ENCODE assay signal across 8 mouse cellular contexts in the genomic region with DNA sequence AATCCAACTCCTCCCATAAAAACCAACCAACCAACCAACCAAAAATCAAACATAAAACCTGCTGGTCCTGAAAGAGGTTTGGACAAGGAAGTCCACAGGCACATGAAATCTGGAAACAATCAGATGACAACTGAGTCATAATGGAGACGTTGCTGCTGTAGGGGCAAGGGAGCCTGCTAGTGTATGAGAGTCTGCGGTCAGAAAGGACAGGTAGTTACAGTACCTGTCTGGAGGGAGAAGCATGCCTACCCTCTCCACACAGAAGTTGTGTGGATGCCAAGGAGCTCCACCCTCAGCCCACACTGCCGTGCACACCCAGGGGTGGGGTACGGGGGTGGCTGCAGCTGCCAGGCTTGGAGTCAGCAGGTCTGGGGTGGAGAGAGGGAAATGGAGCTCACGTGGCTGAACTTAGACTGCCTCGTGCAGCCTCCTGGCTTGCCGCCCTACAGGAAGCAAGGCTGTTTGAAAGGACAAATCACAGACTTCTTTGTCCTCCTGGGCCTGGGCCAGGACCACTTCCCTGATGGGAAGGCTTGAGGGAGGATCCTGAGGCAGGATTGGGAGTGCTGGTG. TPM values are rescaled to one million over a fixed set of nuclear protein-coding genes. Genes with fewer than 3 reads are reported as not detected.
A peak's percentile ranks its signal among the peaks of the same experiment; 100 is the strongest.
DNase-seq lines count a peak whose midpoint lies in the region; ATAC-seq and TF ChIP-seq lines count a peak whose summit lies in the region.

No protein-coding gene starts in this region.

- 0 out of 2 replicates have a peak, but pooled peaks cover 2% of the 10 kb centered on the region for H3K4me1 ChIP-seq in forebrain, postnatal 0 days (ENCODE audit: insufficient read depth)
- H3K4me1 ChIP-seq in forebrain, embryonic 16.5 days (replicated peaks; ENCODE audit: control insufficient read depth, insufficient read depth, low read length) = peaks cover 2% of the 10 kb centered on the region
- H3K4me1 ChIP-seq in limb, embryonic 10.5 days = peaks cover 9% of the 10 kb centered on the region

- H3K9ac ChIP-seq in forebrain, postnatal 0 days = no peak overlapping the region
- H3K9ac ChIP-seq in forebrain, embryonic 16.5 days (replicated peaks; ENCODE audit: low read depth, low read length) = no peak overlapping the region

- ATAC-seq in forebrain, postnatal 0 days = peak; percentile 59; the same call in 1 of the 2 replicates
- no peak for ATAC-seq in forebrain, embryonic 16.5 days
- ATAC-seq in monocyte, adult 5-6 weeks (replicated peaks; ENCODE audit: insufficient number of reproducible peaks, low FRiP score, low TSS enrichment, poor library complexity, severe bottlenecking) = peak; percentile 66

- TF ChIP-seq CTCF in forebrain, postnatal 0 days (IDR thresholded peaks at IDR 0.05; ENCODE audit: low read depth) = no peak

- WGBS in forebrain, postnatal 0 days = 55% methylated on average over 7 of the region's 7 CpGs
- WGBS in forebrain, embryonic 16.5 days = 42% methylated on average over 7 of the region's 7 CpGs
- 68% methylated on average over 7 of the region's 7 CpGs for WGBS in limb, embryonic 10.5 days

- H3K27me3 ChIP-seq in forebrain, postnatal 0 days (ENCODE audit: insufficient read depth, low read length) = no peaks in the 10 kb centered on the region
- H3K27me3 ChIP-seq in forebrain, embryonic 16.5 days (replicated peaks; ENCODE audit: control insufficient read depth, insufficient read depth, low read length) = no peaks in the 10 kb centered on the region
- H3K27me3 ChIP-seq in limb, embryonic 10.5 days (ENCODE audit: low read depth, poor library complexity, severe bottlenecking) = no peaks in the 10 kb centered on the region

- no peaks in the 10 kb centered on the region for H3K36me3 ChIP-seq in forebrain, postnatal 0 days (ENCODE audit: insufficient read depth)
- no peaks in the 10 kb centered on the region for H3K36me3 ChIP-seq in forebrain, embryonic 16.5 days (ENCODE audit: control insufficient read depth, insufficient read depth)
- H3K36me3 ChIP-seq in limb, embryonic 10.5 days = peaks cover 14% of the 10 kb centered on the region; the same call in 1 of the 2 replicates

- no peak overlapping the region for H3K4me3 ChIP-seq in forebrain, postnatal 0 days (ENCODE audit: low read depth, low read length)
- no peak overlapping the region for H3K4me3 ChIP-seq in forebrain, embryonic 16.5 days (replicated peaks; ENCODE audit: low read length)
- H3K4me3 ChIP-seq in limb, embryonic 10.5 days = no peak overlapping the region

- H3K4me2 ChIP-seq in forebrain, postnatal 0 days (ENCODE audit: low read depth) = no peak overlapping the region
- no peak overlapping the region for H3K4me2 ChIP-seq in forebrain, embryonic 16.5 days (ENCODE audit: low read length)

- H3K9me3 ChIP-seq in forebrain, postnatal 0 days (ENCODE audit: low read length) = no peaks in the 10 kb centered on the region
- no peaks in the 10 kb centered on the region for H3K9me3 ChIP-seq in forebrain, embryonic 16.5 days (ENCODE audit: control insufficient read depth, low read length)
- H3K9me3 ChIP-seq in limb, embryonic 10.5 days (replicated peaks) = no peaks in the 10 kb centered on the region

- peak; percentile 56 for DNase-seq in forebrain, postnatal 0 days
- peak; percentile 38 to 59 for DNase-seq in cerebellum, postnatal 25 days
- peak; percentile 100 for DNase-seq in heart, adult 11 months
- DNase-seq in kidney, adult 9 months = peak; percentile 99
- no peak for DNase-seq in limb, embryonic 10.5 days (ENCODE audit: low spot score)
- DNase-seq in testis, postnatal 10 days (ENCODE audit: low spot score) = peak; percentile 95

- H3K27ac ChIP-seq in forebrain, postnatal 0 days (ENCODE audit: low read depth, low read length) = no peak overlapping the region
- H3K27ac ChIP-seq in forebrain, embryonic 16.5 days (ENCODE audit: low read length) = no peak overlapping the region
- H3K27ac ChIP-seq in limb, embryonic 10.5 days = 0 out of 2 replicates have a peak overlapping the region, but pooled peaks have one; percentile 37

RNA-seq across cellular contexts. Expression of a gene that starts 2.4 kb away (rescaled TPM):
- total RNA-seq in forebrain, postnatal 0 days (2014; rRNA removed) = 37.4 and 40.7 TPM in 2 replicates
- 36.1 and 36.8 TPM in 2 replicates for polyA plus RNA-seq in forebrain, postnatal 0 days (2015; fragmentation: Nextera tagmentation; extraction: Ambion mirVana)
- polyA plus RNA-seq in forebrain, embryonic 16.5 days (2015; fragmentation: Nextera tagmentation; extraction: Ambion mirVana) = 37.8 and 40.5 TPM in 2 replicates
- 18.9 and 22.6 TPM in 2 replicates for polyA plus RNA-seq in limb, embryonic 10.5 days (2016; fragmentation: Nextera tagmentation; extraction: Ambion mirVana)
- total RNA-seq in monocyte, adult 5-6 weeks (2017) = 3.0 to 15.2 TPM (median 13.2 TPM) in 3 replicates

RNA-seq across cellular contexts. Expression of a gene that starts 17.4 kb away (rescaled TPM):
- total RNA-seq in forebrain, postnatal 0 days (2014; rRNA removed) = 19.6 and 26.2 TPM in 2 replicates
- polyA plus RNA-seq in forebrain, postnatal 0 days (2015; fragmentation: Nextera tagmentation; extraction: Ambion mirVana) = 7.7 and 9.7 TPM in 2 replicates
- 11.3 and 12.6 TPM in 2 replicates for polyA plus RNA-seq in forebrain, embryonic 16.5 days (2015; fragmentation: Nextera tagmentation; extraction: Ambion mirVana)
- 1.7 and 3.4 TPM in 2 replicates for polyA plus RNA-seq in limb, embryonic 10.5 days (2016; fragmentation: Nextera tagmentation; extraction: Ambion mirVana)
- total RNA-seq in monocyte, adult 5-6 weeks (2017) = 0.38 to 1.6 TPM in 2 of 3 replicates, not detected in the other

RNA-seq across cellular contexts. Expression of a gene that starts 17.7 kb away (rescaled TPM):
- 10.6 and 11.7 TPM in 2 replicates for total RNA-seq in forebrain, postnatal 0 days (2014; rRNA removed)
- polyA plus RNA-seq in forebrain, postnatal 0 days (2015; fragmentation: Nextera tagmentation; extraction: Ambion mirVana) = 12.4 and 15.2 TPM in 2 replicates
- 33.6 and 35.9 TPM in 2 replicates for polyA plus RNA-seq in forebrain, embryonic 16.5 days (2015; fragmentation: Nextera tagmentation; extraction: Ambion mirVana)
- polyA plus RNA-seq in limb, embryonic 10.5 days (2016; fragmentation: Nextera tagmentation; extraction: Ambion mirVana) = 40.8 and 47.4 TPM in 2 replicates
- total RNA-seq in monocyte, adult 5-6 weeks (2017) = 7.7 to 39.4 TPM (median 11.3 TPM) in 3 replicates

RNA-seq across cellular contexts. Expression of a gene that starts 24.6 kb away (rescaled TPM):
- total RNA-seq in forebrain, postnatal 0 days (2014; rRNA removed) = 113 and 120 TPM in 2 replicates
- polyA plus RNA-seq in forebrain, postnatal 0 days (2015; fragmentation: Nextera tagmentation; extraction: Ambion mirVana) = 13.0 and 17.9 TPM in 2 replicates
- polyA plus RNA-seq in forebrain, embryonic 16.5 days (2015; fragmentation: Nextera tagmentation; extraction: Ambion mirVana) = 16.0 and 16.9 TPM in 2 replicates
- polyA plus RNA-seq in limb, embryonic 10.5 days (2016; fragmentation: Nextera tagmentation; extraction: Ambion mirVana) = 7.7 and 8.9 TPM in 2 replicates
- total RNA-seq in monocyte, adult 5-6 weeks (2017) = 12.5 to 17.0 TPM (median 14.0 TPM) in 3 replicates

RNA-seq across cellular contexts. Expression of a gene that starts 29.4 kb away (rescaled TPM):
- total RNA-seq in forebrain, postnatal 0 days (2014; rRNA removed) = 3.8 and 5.7 TPM in 2 replicates
- polyA plus RNA-seq in forebrain, postnatal 0 days (2015; fragmentation: Nextera tagmentation; extraction: Ambion mirVana) = 3.5 and 5.0 TPM in 2 replicates
- 5.7 and 6.8 TPM in 2 replicates for polyA plus RNA-seq in forebrain, embryonic 16.5 days (2015; fragmentation: Nextera tagmentation; extraction: Ambion mirVana)
- polyA plus RNA-seq in limb, embryonic 10.5 days (2016; fragmentation: Nextera tagmentation; extraction: Ambion mirVana) = 20.4 and 21.5 TPM in 2 replicates
- total RNA-seq in monocyte, adult 5-6 weeks (2017) = 8.0 to 16.9 TPM (median 9.0 TPM) in 3 replicates
